9 mouse cellular contexts compared by ENCODE assay signal in the genomic region with DNA sequence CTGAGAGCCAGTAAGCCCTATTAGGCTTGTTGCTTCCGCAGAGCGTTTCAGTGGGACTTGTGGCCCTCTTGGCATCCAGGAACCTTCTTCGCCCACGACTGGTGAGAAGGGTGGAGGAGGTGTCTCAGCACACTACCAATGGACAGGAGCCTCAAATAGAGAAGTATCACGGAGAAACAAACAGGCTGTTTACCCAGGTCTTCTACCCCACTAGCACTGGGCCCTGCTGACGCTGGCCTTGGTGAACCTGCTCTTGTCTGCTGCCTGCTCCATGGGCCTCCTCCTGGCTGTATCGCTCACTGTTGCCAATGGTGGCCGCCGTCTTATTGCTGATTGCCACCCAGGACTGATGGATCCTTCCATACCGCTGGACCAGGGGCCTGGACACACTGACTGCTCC. TPM values are rescaled to one million over a fixed set of nuclear protein-coding genes. Genes with fewer than 3 reads are reported as not detected.
DNase-seq lines count a peak whose midpoint lies in the region; ATAC-seq and TF ChIP-seq lines count a peak whose summit lies in the region.
"Had no signal": no experiment of that assay in that cellular context is flagged by ENCODE, and none has a peak within 500 bp of the region (broad histone marks: within the 10 kb centered on the region; RNA-seq: fewer than 3 reads in every experiment).

No protein-coding gene starts in this region.

- H3K27me3 ChIP-seq in heart, postnatal 0 days (ENCODE audit: control insufficient read depth, insufficient read depth, low read length), result no peaks in the 10 kb centered on the region
- 0 out of 2 replicates have a peak, but pooled peaks cover 9% of the 10 kb centered on the region for H3K27me3 ChIP-seq in hindbrain, embryonic 13.5 days
- H3K27me3 ChIP-seq in midbrain, postnatal 0 days (ENCODE audit: insufficient read depth, low read length), result no peaks in the 10 kb centered on the region
- H3K27me3 ChIP-seq: Patski had no signal

- no peak for ATAC-seq in heart, postnatal 0 days (ENCODE audit: insufficient read depth, low read depth)
- no peak for ATAC-seq in hindbrain, embryonic 13.5 days (ENCODE audit: low FRiP score)
- no peak; the same call in 1 of the 2 replicates for ATAC-seq in midbrain, postnatal 0 days (ENCODE audit: low FRiP score)
- ATAC-seq: Patski had no signal

- H3K4me3 ChIP-seq in heart, postnatal 0 days (ENCODE audit: low read depth, low read length), result no peak overlapping the region
- H3K4me3 ChIP-seq in bone marrow, adult 2 months (replicated peaks; ENCODE audit: control insufficient read depth, low read depth, low read length), result peak overlapping the region; percentile 56
- no peak overlapping the region for H3K4me3 ChIP-seq in hindbrain, embryonic 13.5 days
- H3K4me3 ChIP-seq in midbrain, postnatal 0 days (ENCODE audit: low read depth, low read length), result no peak overlapping the region

- no peak overlapping the region for H3K9ac ChIP-seq in heart, postnatal 0 days (replicated peaks; ENCODE audit: low read depth, low read length)
- H3K9ac ChIP-seq in hindbrain, embryonic 13.5 days, result no peak overlapping the region
- peak overlapping the region; percentile 39; the same call in 1 of the 2 replicates for H3K9ac ChIP-seq in midbrain, postnatal 0 days (replicated peaks; ENCODE audit: low read length, poor library complexity, severe bottlenecking)

- H3K36me3 ChIP-seq in heart, postnatal 0 days (replicated peaks; ENCODE audit: control insufficient read depth, insufficient read depth, low read length), result peaks cover 65% of the 10 kb centered on the region
- peaks cover 92% of the 10 kb centered on the region for H3K36me3 ChIP-seq in hindbrain, embryonic 13.5 days
- peaks cover 59% of the 10 kb centered on the region for H3K36me3 ChIP-seq in midbrain, postnatal 0 days (ENCODE audit: insufficient read depth, low read length)

- H3K9me3 ChIP-seq in heart, postnatal 0 days (replicated peaks; ENCODE audit: control insufficient read depth, low read length), result no peaks in the 10 kb centered on the region
- H3K9me3 ChIP-seq in hindbrain, embryonic 13.5 days, result no peaks in the 10 kb centered on the region
- no peaks in the 10 kb centered on the region for H3K9me3 ChIP-seq in midbrain, postnatal 0 days (ENCODE audit: low read length)

- DNase-seq in heart, postnatal 0 days (ENCODE audit: low spot score), result no peak
- no peak for DNase-seq in heart, adult 18-20 months
- no peak for DNase-seq in midbrain, postnatal 0 days (ENCODE audit: low spot score)
- no peak for DNase-seq in right cerebral cortex, adult 18-20 months
- DNase-seq in MN1 (ENCODE audit: low spot score), result no peak
- DNase-seq in left cerebral cortex, adult 11 months (ENCODE audit: low spot score), result no peak

- TF ChIP-seq POLR2A in bone marrow, adult 2 months (IDR thresholded peaks at IDR 0.05; ENCODE audit: borderline replicate concordance, control insufficient read depth, low read depth, low read length), result no peak

- WGBS in heart, postnatal 0 days, result 67% methylated on average over 10 of the region's 10 CpGs
- 84% methylated on average over 10 of the region's 10 CpGs for WGBS in bone marrow, adult 2 months
- WGBS in hindbrain, embryonic 13.5 days, result 58% methylated on average over 10 of the region's 10 CpGs
- WGBS in midbrain, postnatal 0 days, result 69% methylated on average over 10 of the region's 10 CpGs

- H3K4me1 ChIP-seq in heart, postnatal 0 days (ENCODE audit: control insufficient read depth, insufficient read depth), result peaks cover 11% of the 10 kb centered on the region; the same call in 1 of the 2 replicates
- no peaks in the 10 kb centered on the region for H3K4me1 ChIP-seq in bone marrow, adult 2 months (ENCODE audit: control insufficient read depth, insufficient read depth, low read length)
- peaks cover 8% of the 10 kb centered on the region for H3K4me1 ChIP-seq in hindbrain, embryonic 13.5 days (replicated peaks)
- 0 out of 2 replicates have a peak, but pooled peaks cover 4% of the 10 kb centered on the region for H3K4me1 ChIP-seq in midbrain, postnatal 0 days (ENCODE audit: insufficient read depth, low read length)

- no peak overlapping the region for H3K27ac ChIP-seq in heart, postnatal 0 days (ENCODE audit: low read depth)
- H3K27ac ChIP-seq in bone marrow, adult 2 months (ENCODE audit: control insufficient read depth, insufficient read depth, low read depth, low read length, poor library complexity), result no peak overlapping the region
- no peak overlapping the region for H3K27ac ChIP-seq in hindbrain, embryonic 13.5 days
- H3K27ac ChIP-seq in midbrain, postnatal 0 days (ENCODE audit: low read depth, low read length), result no peak overlapping the region

- no peak for TF ChIP-seq EP300 in heart, postnatal 0 days (IDR thresholded peaks at IDR 0.05; ENCODE audit: low read depth)

- peak overlapping the region; percentile 54; the same call in 1 of the 2 replicates for H3K4me2 ChIP-seq in heart, postnatal 0 days (ENCODE audit: low read depth, low read length)
- H3K4me2 ChIP-seq in hindbrain, embryonic 13.5 days, result peak overlapping the region; percentile 30; the same call in 1 of the 2 replicates
- H3K4me2 ChIP-seq in midbrain, postnatal 0 days (ENCODE audit: low read depth, low read length, poor library complexity, severe bottlenecking), result no peak overlapping the region

- no peak for TF ChIP-seq CTCF in heart, postnatal 0 days (IDR thresholded peaks at IDR 0.05; ENCODE audit: low read depth)
- no peak for TF ChIP-seq CTCF in bone marrow, adult 2 months (IDR thresholded peaks at IDR 0.05; ENCODE audit: control insufficient read depth, insufficient read depth, low read length)
- no peak for TF ChIP-seq CTCF in midbrain, postnatal 0 days (IDR thresholded peaks at IDR 0.05)

RNA-seq across cellular contexts. Expression of gene Krtcap3, which starts 0.7 kb away (rescaled TPM):
- 2.0 and 2.6 TPM in 2 replicates for total RNA-seq in heart, postnatal 0 days (2014; rRNA removed; ENCODE audit: low replicate concordance)
- polyA plus RNA-seq in heart, postnatal 0 days (2015; fragmentation: Nextera tagmentation; extraction: Ambion mirVana), result 1.7 and 2.7 TPM in 2 replicates
- total RNA-seq in heart, adult 18-20 months (2021), result 1 to 10 TPM in 1 of 2 experiments, under 1 TPM in 1; 0.82 to 1.4 TPM
- 10.6 and 20.0 TPM in 2 replicates for polyA plus RNA-seq in bone marrow, adult 2 months (2011; ENCODE audit: insufficient read depth, insufficient read length, low replicate concordance, missing spikeins)
- polyA plus RNA-seq in hindbrain, embryonic 13.5 days (2015; fragmentation: Nextera tagmentation; extraction: Ambion mirVana), result 2.7 and 3.2 TPM in 2 replicates
- total RNA-seq in midbrain, postnatal 0 days (2014; rRNA removed), result 1.2 and 2.5 TPM in 2 replicates
- 1.5 and 3.4 TPM in 2 replicates for polyA plus RNA-seq in midbrain, postnatal 0 days (2015; fragmentation: Nextera tagmentation; extraction: Ambion mirVana)

RNA-seq across cellular contexts. Expression of gene Gm9970, which starts 11.1 kb away (rescaled TPM):
- total RNA-seq in heart, postnatal 0 days (2014; rRNA removed; ENCODE audit: low replicate concordance), result not detected in 2 replicates
- polyA plus RNA-seq in heart, postnatal 0 days (2015; fragmentation: Nextera tagmentation; extraction: Ambion mirVana), result 0.70 and 1.1 TPM in 2 replicates
- total RNA-seq in heart, adult 18-20 months (2021), result not detected
- not detected in 2 replicates for polyA plus RNA-seq in bone marrow, adult 2 months (2011; ENCODE audit: insufficient read depth, insufficient read length, low replicate concordance, missing spikeins)
- polyA plus RNA-seq in hindbrain, embryonic 13.5 days (2015; fragmentation: Nextera tagmentation; extraction: Ambion mirVana), result 0.65 TPM in 1 of 2 replicates, not detected in the other
- not detected in 2 replicates for total RNA-seq in midbrain, postnatal 0 days (2014; rRNA removed)
- polyA plus RNA-seq in midbrain, postnatal 0 days (2015; fragmentation: Nextera tagmentation; extraction: Ambion mirVana), result 0.34 and 0.93 TPM in 2 replicates

RNA-seq across cellular contexts. Expression of gene Nrbp1, which starts 11.5 kb away (rescaled TPM):
- 120 and 124 TPM in 2 replicates for total RNA-seq in heart, postnatal 0 days (2014; rRNA removed; ENCODE audit: low replicate concordance)
- 100 and 104 TPM in 2 replicates for polyA plus RNA-seq in heart, postnatal 0 days (2015; fragmentation: Nextera tagmentation; extraction: Ambion mirVana)
- 10 to 100 TPM; 74.5 to 78.3 TPM for total RNA-seq in heart, adult 18-20 months (2021)
- polyA plus RNA-seq in bone marrow, adult 2 months (2011; ENCODE audit: insufficient read depth, insufficient read length, low replicate concordance, missing spikeins), result 51.1 and 93.7 TPM in 2 replicates
- polyA plus RNA-seq in hindbrain, embryonic 13.5 days (2015; fragmentation: Nextera tagmentation; extraction: Ambion mirVana), result 150 and 161 TPM in 2 replicates
- 120 and 126 TPM in 2 replicates for total RNA-seq in midbrain, postnatal 0 days (2014; rRNA removed)
- 138 and 149 TPM in 2 replicates for polyA plus RNA-seq in midbrain, postnatal 0 days (2015; fragmentation: Nextera tagmentation; extraction: Ambion mirVana)

RNA-seq across cellular contexts. Expression of gene Ppm1g, which starts 31.7 kb away (rescaled TPM):
- 48.7 and 51.7 TPM in 2 replicates for total RNA-seq in heart, postnatal 0 days (2014; rRNA removed; ENCODE audit: low replicate concordance)
- polyA plus RNA-seq in heart, postnatal 0 days (2015; fragmentation: Nextera tagmentation; extraction: Ambion mirVana), result 61.0 and 68.0 TPM in 2 replicates
- 10 to 100 TPM; 55.1 to 62.9 TPM for total RNA-seq in heart, adult 18-20 months (2021)
- 97.5 and 147 TPM in 2 replicates for polyA plus RNA-seq in bone marrow, adult 2 months (2011; ENCODE audit: insufficient read depth, insufficient read length, low replicate concordance, missing spikeins)
- 168 and 173 TPM in 2 replicates for polyA plus RNA-seq in hindbrain, embryonic 13.5 days (2015; fragmentation: Nextera tagmentation; extraction: Ambion mirVana)
- 87.0 and 95.6 TPM in 2 replicates for total RNA-seq in midbrain, postnatal 0 days (2014; rRNA removed)
- 170 and 183 TPM in 2 replicates for polyA plus RNA-seq in midbrain, postnatal 0 days (2015; fragmentation: Nextera tagmentation; extraction: Ambion mirVana)

RNA-seq across cellular contexts. Expression of gene Ift172, which starts 38.8 kb away (rescaled TPM):
- total RNA-seq in heart, postnatal 0 days (2014; rRNA removed; ENCODE audit: low replicate concordance), result 30.3 and 40.9 TPM in 2 replicates
- polyA plus RNA-seq in heart, postnatal 0 days (2015; fragmentation: Nextera tagmentation; extraction: Ambion mirVana), result 14.6 and 16.5 TPM in 2 replicates
- 10 to 100 TPM; 37.3 to 44.5 TPM for total RNA-seq in heart, adult 18-20 months (2021)
- polyA plus RNA-seq in bone marrow, adult 2 months (2011; ENCODE audit: insufficient read depth, insufficient read length, low replicate concordance, missing spikeins), result 12.0 and 41.2 TPM in 2 replicates
- polyA plus RNA-seq in hindbrain, embryonic 13.5 days (2015; fragmentation: Nextera tagmentation; extraction: Ambion mirVana), result 33.3 and 34.6 TPM in 2 replicates
- 28.2 and 45.8 TPM in 2 replicates for total RNA-seq in midbrain, postnatal 0 days (2014; rRNA removed)
- polyA plus RNA-seq in midbrain, postnatal 0 days (2015; fragmentation: Nextera tagmentation; extraction: Ambion mirVana), result 16.5 and 17.7 TPM in 2 replicates
